Mouse (Mus musculus) embryonic facial prominence, embryonic 10.5 days (tissue): ENCODE measurements at regions not wholly inside any gene's neighbourhood (a gene's known extent, or its start where the extent isn't known, plus 50 kb on each side); places are given as distances from the start of the nearest gene placed in this dataset.
"Not testable (repeated sequence)": the region's sequence is repeated elsewhere in the genome, so short reads cannot be mapped to it uniquely, and the experiment has no call there.

ENCODE experiments used
- DNase-seq: peaks from one replicate; pipeline ENCODE4 v3.0.0-alpha.2; 2017; ENCODE audit warnings: low spot score
- H3K27ac ChIP-seq: fragments of 300-500 bp; sonication (generic); replicated peaks from 2 replicates; pipeline ENCODE4 v1.5.1; 2016; ENCODE audit warnings: mild to moderate bottlenecking
- H3K27me3 ChIP-seq: fragments of 300-500 bp; sonication (generic); replicated peaks from 2 replicates; pipeline ENCODE4 v1.6.1; 2016; ENCODE audit warnings: low read depth, mild to moderate bottlenecking; ENCODE audit not compliant: poor library complexity, severe bottlenecking
- H3K36me3 ChIP-seq: fragments of 300-500 bp; sonication (generic); replicated peaks from 2 replicates; pipeline ENCODE4 v1.6.1; 2016; ENCODE audit warnings: mild to moderate bottlenecking, moderate library complexity
- H3K4me1 ChIP-seq: fragments of 300-500 bp; sonication (generic); 2 replicates; pipeline ENCODE4 v1.6.1; 2016
- H3K4me3 ChIP-seq: fragments of 300-500 bp; sonication (generic); 2 replicates; pipeline ENCODE4 v1.5.1; 2016; ENCODE audit warnings: mild to moderate bottlenecking, moderate library complexity
- H3K9me3 ChIP-seq: fragments of 300-500 bp; sonication (generic); 2 replicates; pipeline ENCODE4 v1.6.1; 2016; ENCODE audit warnings: mild to moderate bottlenecking
- WGBS: fragments of 180-500 bp; shearing (Covaris S2); methylation state at CpG from one replicate; pipeline ENCODE4 v1.1.7; 2016; 5-methylcytosine and 5-hydroxymethylcytosine counted together

DNA sequence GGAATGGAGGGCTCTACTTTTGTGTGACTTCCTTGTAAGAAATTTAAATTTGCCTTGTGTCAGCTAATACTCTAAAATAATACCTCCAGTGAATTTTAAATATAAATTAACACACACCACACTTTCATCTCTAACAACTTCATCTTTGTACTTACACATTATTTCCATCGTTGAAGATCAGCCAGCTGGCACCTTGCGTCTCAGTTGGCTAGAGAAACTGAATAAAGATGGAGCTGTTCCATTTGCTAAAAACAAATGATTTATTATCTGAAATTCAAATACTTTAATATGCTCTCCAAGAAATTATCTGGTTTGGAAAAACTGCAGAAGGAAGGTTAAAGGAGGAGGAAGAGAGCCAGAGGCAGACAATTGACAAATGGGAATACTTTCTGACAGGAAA, 122.0 kb upstream of the Gm11096 start:
- WGBS: 95% methylated on average over 2 of the region's 2 CpGs
- no peaks in the 10 kb centered on the region for H3K27me3 ChIP-seq
- no peak overlapping the region for H3K4me3 ChIP-seq

DNA sequence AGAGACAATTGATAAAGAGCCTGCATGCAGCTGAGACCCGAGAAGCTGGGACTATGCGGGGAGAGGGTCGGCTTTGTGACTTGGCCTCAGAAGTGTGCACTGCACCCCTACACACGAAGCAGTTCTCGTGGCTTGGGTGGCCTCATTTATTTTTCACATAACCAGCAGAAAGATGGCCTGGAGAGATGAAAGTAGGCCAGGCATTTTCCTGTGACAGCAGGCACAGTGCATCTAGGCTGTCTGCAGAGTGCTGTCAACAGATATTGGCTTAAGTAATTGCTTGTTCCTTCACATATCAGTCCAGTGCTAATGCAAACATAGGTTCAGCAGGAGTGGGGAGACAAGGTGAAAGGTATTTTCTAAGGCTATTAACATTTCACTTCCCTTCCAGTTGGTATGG, 124.9 kb upstream of the Gm11096 start:
- no peaks in the 10 kb centered on the region for H3K4me1 ChIP-seq
- H3K4me3 ChIP-seq: no peak overlapping the region
- no peaks in the 10 kb centered on the region for H3K36me3 ChIP-seq
- no peak for DNase-seq
- no peak overlapping the region for H3K27ac ChIP-seq
- H3K27me3 ChIP-seq: no peaks in the 10 kb centered on the region
- H3K9me3 ChIP-seq: no peaks in the 10 kb centered on the region
- WGBS: 82% methylated on average over 5 of the region's 5 CpGs

More for the DNA sequence above, 122.0 kb upstream of the Gm11096 start:
- DNase-seq: no peak
- Histone ChIP-seq H3K36me3 (no peaks in the 10 kb centered on the region), H3K9me3 (no peaks in the 10 kb centered on the region), H3K4me1 (no peaks in the 10 kb centered on the region), H3K27ac (no peak overlapping the region)

DNA sequence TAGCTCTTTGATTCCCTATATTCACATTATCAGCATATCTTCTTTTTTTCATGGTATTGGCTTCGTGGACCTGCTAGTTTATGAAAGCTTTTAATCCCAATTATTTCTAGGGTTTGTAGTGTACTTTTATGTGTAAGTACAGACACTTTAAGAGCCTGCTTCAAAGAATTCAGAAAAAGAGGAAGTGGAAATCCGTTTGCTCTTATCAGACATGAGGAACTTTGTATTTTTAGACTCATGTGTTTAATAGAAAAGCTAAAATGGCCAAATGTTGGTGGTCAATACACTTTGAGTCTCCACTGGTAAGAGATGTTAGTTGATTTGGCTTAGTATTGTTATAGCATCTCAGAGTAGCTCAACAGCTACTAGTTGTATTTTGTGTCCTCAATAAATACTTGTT, 135.7 kb upstream of the Gm11096 start:
- Histone ChIP-seq H3K4me3 (no peak overlapping the region), H3K9me3 (no peaks in the 10 kb centered on the region), H3K27ac (no peak overlapping the region), H3K27me3 (no peaks in the 10 kb centered on the region), H3K4me1 (no peaks in the 10 kb centered on the region), H3K36me3 (no peaks in the 10 kb centered on the region)
- WGBS: 72% methylated on average over 2 of the region's 2 CpGs
- no peak for DNase-seq

DNA sequence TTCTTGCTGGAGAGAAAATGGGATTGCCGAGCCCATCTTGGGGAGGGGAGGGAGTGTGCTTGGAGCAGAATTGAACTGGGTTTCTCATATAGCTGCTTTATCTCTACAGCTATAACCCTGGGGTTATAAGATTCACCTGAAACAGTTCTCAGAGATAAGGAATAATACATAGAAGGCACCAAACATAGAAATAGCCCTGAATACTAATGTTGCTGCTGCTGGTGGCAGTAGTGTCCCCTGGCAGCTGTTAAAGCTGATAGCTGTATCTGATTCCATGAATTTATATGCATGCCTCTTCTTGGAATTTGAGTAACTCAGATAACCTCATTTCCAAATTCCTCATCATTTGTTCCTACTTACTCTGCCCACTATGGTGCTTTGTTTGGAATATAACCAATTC, 137.0 kb upstream of the Gm11096 start:
- no peak overlapping the region for H3K4me3 ChIP-seq
- H3K27me3 ChIP-seq: no peaks in the 10 kb centered on the region
- no peaks in the 10 kb centered on the region for H3K4me1 ChIP-seq
- H3K27ac ChIP-seq: no peak overlapping the region
- H3K9me3 ChIP-seq: no peaks in the 10 kb centered on the region
- no peaks in the 10 kb centered on the region for H3K36me3 ChIP-seq
- 86% methylated on average over 1 of the region's 1 CpGs for WGBS
- no peak for DNase-seq

DNA sequence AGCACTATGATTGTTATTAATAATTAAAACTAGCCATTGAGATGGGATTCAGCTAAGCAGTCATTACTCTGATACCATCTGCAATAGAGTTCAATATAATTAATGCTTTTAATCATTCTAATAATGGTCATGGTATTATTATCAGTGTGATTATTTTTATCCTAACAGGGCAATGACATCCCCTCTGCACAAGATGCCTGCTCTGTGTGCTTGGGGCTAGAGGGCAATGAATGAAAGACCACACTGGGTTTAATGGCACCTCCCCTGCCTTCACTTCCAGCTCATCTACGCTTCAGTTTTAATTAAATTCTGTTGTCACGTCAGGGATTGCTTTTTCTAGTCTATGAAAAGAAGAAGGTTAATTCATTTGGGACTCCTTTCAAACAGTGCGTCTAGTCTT, 139.1 kb upstream of the Gm11096 start:
- no peak overlapping the region for H3K27ac ChIP-seq
- H3K27me3 ChIP-seq: no peaks in the 10 kb centered on the region
- WGBS: 71% methylated on average over 3 of the region's 3 CpGs
- DNase-seq: no peak
- H3K4me1 ChIP-seq: no peaks in the 10 kb centered on the region
- H3K9me3 ChIP-seq: no peaks in the 10 kb centered on the region
- no peak overlapping the region for H3K4me3 ChIP-seq
- no peaks in the 10 kb centered on the region for H3K36me3 ChIP-seq

DNA sequence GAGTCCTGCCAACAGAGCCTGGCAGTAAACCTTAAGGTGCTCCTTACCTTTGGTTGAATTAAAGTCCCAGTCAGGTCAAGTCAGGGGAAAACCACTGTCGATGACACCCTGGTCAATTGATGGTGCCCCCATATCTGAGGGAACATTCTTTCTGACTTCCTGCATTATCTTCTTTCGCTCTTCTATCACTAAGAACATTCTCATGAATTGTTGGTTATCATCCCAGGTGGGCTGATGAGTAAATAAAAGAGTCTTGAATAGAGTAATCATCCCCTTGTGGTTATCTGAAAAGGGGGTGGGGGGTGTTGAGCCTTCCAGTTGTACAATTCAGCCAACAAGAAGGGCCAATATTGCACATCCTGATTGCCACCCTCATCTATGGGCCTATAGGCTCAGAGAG, 149.7 kb upstream of the Gm11096 start:
- no peak overlapping the region for H3K27ac ChIP-seq
- no peaks in the 10 kb centered on the region for H3K36me3 ChIP-seq
- no peaks in the 10 kb centered on the region for H3K27me3 ChIP-seq
- no peaks in the 10 kb centered on the region for H3K9me3 ChIP-seq
- DNase-seq: no peak
- no peak overlapping the region for H3K4me3 ChIP-seq
- no peaks in the 10 kb centered on the region for H3K4me1 ChIP-seq
- WGBS: 94% methylated on average over 2 of the region's 2 CpGs

DNA sequence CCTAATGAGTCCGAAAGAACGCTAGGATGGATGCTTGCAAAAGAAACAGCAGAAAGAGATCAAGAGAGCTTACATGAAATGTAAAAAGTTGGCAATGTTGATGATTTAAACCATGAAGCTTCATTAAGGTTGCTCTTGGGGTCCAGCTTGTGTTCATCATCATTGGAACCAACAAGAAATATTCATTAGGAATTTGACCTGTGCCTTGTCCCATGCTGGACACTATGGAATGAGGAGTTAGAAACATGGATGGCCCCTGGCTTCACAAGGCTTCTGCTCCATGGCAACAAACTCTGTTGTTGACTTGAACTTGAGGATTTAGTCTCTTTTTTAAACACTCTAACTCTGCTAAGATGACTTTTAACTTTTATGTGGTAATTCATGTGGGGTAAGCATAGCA, 159.0 kb upstream of the Gm11096 start:
- Histone ChIP-seq H3K36me3 (no peaks in the 10 kb centered on the region), H3K4me1 (no peaks in the 10 kb centered on the region), H3K9me3 (no peaks in the 10 kb centered on the region), H3K27ac (no peak overlapping the region), H3K27me3 (no peaks in the 10 kb centered on the region), H3K4me3 (no peak overlapping the region)
- WGBS: 83% methylated on average over 2 of the region's 2 CpGs
- no peak for DNase-seq

DNA sequence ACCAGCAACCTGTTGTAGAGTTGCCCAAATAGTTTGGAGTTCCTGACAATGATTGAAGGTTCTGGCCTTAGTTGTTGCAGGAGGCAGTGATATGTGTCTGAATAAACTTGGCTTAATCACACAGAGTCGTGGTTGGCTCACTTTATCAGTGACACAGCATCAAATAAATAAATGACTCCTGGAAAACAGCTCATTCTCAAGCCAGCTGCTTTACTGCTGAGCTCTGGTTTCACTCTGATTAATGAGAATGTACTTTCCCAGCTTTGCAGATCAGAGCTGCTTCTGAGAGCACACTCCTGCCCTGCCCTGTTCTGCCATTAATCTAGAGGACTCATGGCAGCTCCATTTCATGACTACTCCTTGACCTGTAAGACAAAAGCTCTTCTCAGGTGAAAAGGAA, 171.3 kb upstream of the Gm11096 start:
- Histone ChIP-seq H3K27me3 (no peaks in the 10 kb centered on the region), H3K27ac (no peak overlapping the region), H3K4me1 (no peaks in the 10 kb centered on the region), H3K4me3 (no peak overlapping the region), H3K9me3 (no peaks in the 10 kb centered on the region), H3K36me3 (no peaks in the 10 kb centered on the region)
- no peak for DNase-seq
- 44% methylated on average over 1 of the region's 1 CpGs for WGBS

DNA sequence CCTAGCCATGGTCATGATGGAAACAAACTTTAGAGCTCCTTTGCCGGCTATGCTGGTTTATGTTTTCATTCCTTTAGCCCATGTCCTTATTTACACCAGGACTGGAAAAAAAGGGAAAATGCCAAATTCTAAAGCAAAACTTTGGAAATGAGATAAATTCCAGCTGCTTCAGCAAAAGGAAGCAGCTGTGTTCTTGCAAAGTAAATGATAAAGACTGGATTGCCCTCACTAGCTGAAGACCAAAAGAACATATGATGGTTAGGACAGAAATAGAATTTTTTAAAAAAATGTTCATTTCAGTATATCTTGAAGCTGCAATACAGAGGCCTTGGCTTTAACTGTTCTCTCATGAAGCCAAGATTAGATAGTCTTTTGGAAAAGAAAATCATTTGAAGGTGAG, 179.6 kb upstream of the Gm11096 start:
- H3K27ac ChIP-seq: no peak overlapping the region
- 87% methylated on average over 1 of the region's 1 CpGs for WGBS
- H3K4me1 ChIP-seq: no peaks in the 10 kb centered on the region
- H3K27me3 ChIP-seq: no peaks in the 10 kb centered on the region
- H3K4me3 ChIP-seq: no peak overlapping the region
- no peaks in the 10 kb centered on the region for H3K9me3 ChIP-seq
- DNase-seq: no peak
- no peaks in the 10 kb centered on the region for H3K36me3 ChIP-seq

DNA sequence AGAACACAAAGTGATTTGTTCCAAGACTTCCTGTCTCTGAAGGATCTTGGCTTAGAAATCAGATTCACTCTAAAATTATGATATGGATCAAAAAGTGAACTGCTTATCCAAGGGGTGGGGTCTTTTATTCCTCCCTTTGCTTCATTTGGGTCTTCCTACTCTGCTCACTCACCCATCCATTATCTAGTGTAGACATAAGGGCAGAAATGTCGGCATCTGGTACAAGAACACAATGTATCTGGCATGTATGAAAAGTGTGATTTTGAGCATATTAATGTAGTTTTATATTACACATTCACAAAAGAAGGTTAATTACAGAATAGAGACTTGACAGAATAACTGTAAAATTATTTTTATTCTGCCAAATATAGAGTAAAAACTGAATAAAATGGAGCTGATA, 181.5 kb upstream of the Gm11096 start:
- Histone ChIP-seq H3K9me3 (no peaks in the 10 kb centered on the region), H3K4me3 (no peak overlapping the region), H3K36me3 (no peaks in the 10 kb centered on the region), H3K27ac (no peak overlapping the region), H3K4me1 (no peaks in the 10 kb centered on the region), H3K27me3 (no peaks in the 10 kb centered on the region)
- 92% methylated on average over 1 of the region's 1 CpGs for WGBS
- no peak for DNase-seq

DNA sequence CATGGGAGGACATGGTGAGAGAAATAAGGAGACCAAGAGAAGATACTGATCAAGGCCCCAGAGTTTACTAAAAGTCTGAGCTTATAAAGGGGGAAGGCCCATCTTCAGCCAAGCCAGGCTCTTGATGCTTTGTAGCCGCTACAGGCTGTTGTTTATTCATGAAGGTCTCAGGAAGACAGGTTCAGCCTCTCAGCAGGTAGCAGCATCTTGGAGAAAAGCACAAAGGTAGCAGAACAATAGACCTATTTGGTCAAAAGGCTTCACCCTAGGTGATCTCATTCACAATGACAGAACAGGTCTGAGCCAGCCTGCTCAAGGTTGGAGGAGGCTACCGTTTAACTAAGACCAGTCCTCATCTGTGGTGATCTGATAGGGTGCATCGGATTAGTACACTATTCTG, 185.5 kb upstream of the Gm11096 start:
- Histone ChIP-seq H3K27ac (no peak overlapping the region), H3K4me1 (no peaks in the 10 kb centered on the region), H3K4me3 (no peak overlapping the region), H3K27me3 (no peaks in the 10 kb centered on the region), H3K36me3 (no peaks in the 10 kb centered on the region), H3K9me3 (no peaks in the 10 kb centered on the region)
- 52% methylated on average over 3 of the region's 3 CpGs for WGBS
- no peak for DNase-seq

DNA sequence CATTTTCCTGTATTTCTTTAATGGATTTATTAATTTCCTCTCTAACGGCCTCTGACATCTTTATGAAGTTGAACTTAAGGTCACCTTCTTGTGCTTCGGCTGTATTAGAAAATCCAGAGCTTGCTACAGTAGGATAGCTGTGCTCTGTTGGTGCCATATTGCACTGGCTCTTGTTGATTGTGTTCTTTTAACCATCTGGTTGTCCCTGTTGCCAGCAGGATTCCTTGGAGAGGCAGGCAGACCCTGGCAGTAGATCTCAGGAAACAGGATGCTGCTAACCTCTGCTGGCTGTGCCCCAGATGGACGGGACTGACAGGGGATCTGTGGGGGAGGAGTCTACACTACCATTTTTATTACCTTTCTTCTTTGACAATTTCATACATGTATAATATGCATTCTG, 185.9 kb upstream of the Thumpd2 start:
- Histone ChIP-seq H3K27me3 (no peaks in the 10 kb centered on the region), H3K36me3 (no peaks in the 10 kb centered on the region), H3K4me3 (no peak overlapping the region), H3K27ac (no peak overlapping the region), H3K4me1 (no peaks in the 10 kb centered on the region), H3K9me3 (no peaks in the 10 kb centered on the region)
- DNase-seq: no peak
- WGBS: 72% methylated on average over 3 of the region's 3 CpGs

DNA sequence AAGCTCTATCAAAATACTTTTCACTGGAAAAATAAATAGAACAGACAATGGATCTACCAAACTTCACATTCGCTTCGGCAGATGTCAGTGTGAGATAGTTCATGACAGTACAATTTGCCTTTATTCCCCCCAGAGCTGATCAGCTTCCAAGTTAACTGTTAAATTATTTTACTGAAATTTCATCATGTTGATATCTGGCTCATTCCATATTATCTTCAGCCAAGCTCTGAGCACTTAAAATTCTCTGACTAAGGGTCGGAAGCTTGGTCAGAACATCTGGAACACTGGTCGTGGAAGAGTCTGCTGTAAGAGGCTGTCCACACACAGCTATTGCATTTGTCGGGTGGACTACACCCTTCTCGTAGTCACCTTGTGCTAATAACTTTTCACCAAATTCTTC, 181.3 kb upstream of the Thumpd2 start:
- no peaks in the 10 kb centered on the region for H3K9me3 ChIP-seq
- no peaks in the 10 kb centered on the region for H3K36me3 ChIP-seq
- no peaks in the 10 kb centered on the region for H3K4me1 ChIP-seq
- DNase-seq: no peak
- WGBS: 95% methylated on average over 6 of the region's 6 CpGs
- no peaks in the 10 kb centered on the region for H3K27me3 ChIP-seq
- no peak overlapping the region for H3K27ac ChIP-seq
- H3K4me3 ChIP-seq: no peak overlapping the region

DNA sequence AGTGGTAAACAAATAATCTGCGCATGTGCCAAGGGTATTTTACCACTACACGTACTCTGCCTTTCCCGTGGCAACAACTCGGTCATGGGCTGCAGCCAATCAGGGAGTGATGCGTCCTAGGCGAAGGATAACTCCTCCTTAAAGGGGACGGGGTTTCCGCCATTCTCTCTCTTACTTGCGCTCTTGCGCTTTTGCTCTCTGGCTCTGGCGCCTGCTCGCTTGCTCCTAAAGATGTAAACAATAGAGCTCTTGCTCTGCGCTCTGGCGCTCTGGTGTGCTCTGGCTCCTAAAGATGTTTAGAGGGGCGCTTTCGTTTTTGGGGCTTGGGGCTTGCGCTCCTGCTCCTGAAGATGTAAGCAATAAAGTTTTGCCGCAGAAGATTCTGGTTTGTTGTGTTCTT, 166.9 kb upstream of the Thumpd2 start:
- H3K4me1 ChIP-seq, H3K36me3 ChIP-seq, H3K27ac ChIP-seq, H3K27me3 ChIP-seq, H3K9me3 ChIP-seq, DNase-seq, H3K4me3 ChIP-seq: not testable (repeated sequence)
- 98% methylated on average over 16 of the region's 18 CpGs for WGBS
